Mouse (Mus musculus) ovary, postnatal 10 days (tissue): ENCODE measurements around the gene Ttc8.
"Not testable (repeated sequence)": the region's sequence is repeated elsewhere in the genome, so short reads cannot be mapped to it uniquely, and the experiment has no call there.

Experiments
- DNase-seq: peaks from one replicate; pipeline ENCODE4 v3.0.0; 2022; ENCODE audit warnings: low spot score

Gene Ttc8

GRCm38 (mm10) chr12:98920194-98920991 is at the start of gene Ttc8:
Ttc8 (plus strand) TSS chr12:98920574.
- DNase-seq = peak; percentile 78

- DNase-seq = no peak
Measured at GRCm38 (mm10) chr12:98872836-98873235, 47.5 kb upstream of the Ttc8 start.

- DNase-seq = no peak
Measured at GRCm38 (mm10) chr12:98875216-98875615, 45.2 kb upstream of the Ttc8 start.

GRCm38 (mm10) chr12:98878693-98879092 is 41.7 kb upstream of the Ttc8 start:
- no peak for DNase-seq

GRCm38 (mm10) chr12:98881796-98882195 is 38.6 kb upstream of the Ttc8 start:
- no peak for DNase-seq

- no peak for DNase-seq
Measured at GRCm38 (mm10) chr12:98884515-98884914, 35.9 kb upstream of the Ttc8 start.

- DNase-seq = no peak
Measured at GRCm38 (mm10) chr12:98896761-98897160, 23.6 kb upstream of the Ttc8 start.

- DNase-seq = no peak
Measured at GRCm38 (mm10) chr12:98899676-98900075, 20.7 kb upstream of the Ttc8 start.

- DNase-seq = no peak
Measured at GRCm38 (mm10) chr12:98900341-98900880, 20.0 kb upstream of the Ttc8 start.

GRCm38 (mm10) chr12:98900881-98901801 is 19.2 kb upstream of the Ttc8 start, which contains the start of gene Eml5:
Eml5 (minus strand) TSS chr12:98901484.
- peak; percentile 41 for DNase-seq

GRCm38 (mm10) chr12:98905466-98905865 is 14.9 kb upstream of the Ttc8 start:
- no peak for DNase-seq

- DNase-seq = no peak
Measured at GRCm38 (mm10) chr12:98910096-98910495, 10.3 kb upstream of the Ttc8 start.

GRCm38 (mm10) chr12:98931174-98931573 is 10.8 kb downstream of the Ttc8 start:
- DNase-seq = no peak

- DNase-seq = no peak
Measured at GRCm38 (mm10) chr12:98932441-98932840, 12.1 kb downstream of the Ttc8 start.

- DNase-seq = no peak
Measured at GRCm38 (mm10) chr12:98932856-98933255, 12.5 kb downstream of the Ttc8 start.

- not testable (repeated sequence) for DNase-seq
Measured at GRCm38 (mm10) chr12:98951295-98951694, 30.9 kb downstream of the Ttc8 start.

GRCm38 (mm10) chr12:98956951-98957350 is 36.6 kb downstream of the Ttc8 start:
- DNase-seq = no peak

- no peak for DNase-seq
Measured at GRCm38 (mm10) chr12:98957455-98957854, 37.1 kb downstream of the Ttc8 start.

GRCm38 (mm10) chr12:98961008-98961407 is 40.6 kb downstream of the Ttc8 start:
- no peak for DNase-seq

- no peak for DNase-seq
Measured at GRCm38 (mm10) chr12:98961415-98961814, 41.0 kb downstream of the Ttc8 start.

GRCm38 (mm10) chr12:98965441-98966135 is 45.2 kb downstream of the Ttc8 start:
- DNase-seq = no peak

- DNase-seq = no peak
Measured at GRCm38 (mm10) chr12:98972291-98972690, 51.9 kb downstream of the Ttc8 start.
